11 mouse cellular contexts compared by ENCODE assay signal in the genomic region with DNA sequence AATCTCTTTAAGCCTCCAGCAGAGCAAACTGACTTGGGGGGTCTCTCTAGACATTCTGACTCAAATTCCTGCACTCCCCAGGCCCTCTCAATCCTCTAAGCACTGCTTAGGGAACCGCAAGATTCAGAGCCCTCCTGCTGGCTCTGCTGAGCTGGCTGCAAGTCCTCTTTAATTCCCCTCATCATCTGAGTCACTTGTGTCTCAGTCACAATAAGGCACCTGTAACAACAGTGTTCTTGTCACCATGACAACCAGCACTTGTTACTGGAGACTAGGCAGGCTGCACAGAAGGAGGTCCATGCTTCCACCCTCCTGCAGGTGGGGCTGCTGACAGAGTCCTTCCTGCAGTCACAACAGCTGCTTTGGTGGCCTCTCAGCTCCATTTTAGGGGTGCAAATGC.
DNase-seq lines count a peak whose midpoint lies in the region; ATAC-seq lines count a peak whose summit lies in the region.
"Had no signal": no experiment of that assay in that cellular context is flagged by ENCODE, and none has a peak within 500 bp of the region (broad histone marks: within the 10 kb centered on the region; RNA-seq: fewer than 3 reads in every experiment).

No protein-coding gene starts in this region.

- no peak overlapping the region for H3K27ac ChIP-seq in limb, embryonic 13.5 days
- H3K27ac ChIP-seq in heart, embryonic 11.5 days (ENCODE audit: low read depth, low read length), result no peak overlapping the region
- H3K27ac ChIP-seq: gastrocnemius, adult 2 months; intestine, embryonic 15.5 days; lung, embryonic 15.5 days had no signal

- ATAC-seq in limb, embryonic 13.5 days (ENCODE audit: low FRiP score, low read depth), result peak; percentile 75
- ATAC-seq in heart, embryonic 11.5 days (replicated peaks; ENCODE audit: insufficient number of reproducible peaks, low FRiP score, low TSS enrichment), result no peak
- ATAC-seq: intestine, embryonic 15.5 days had no signal

- WGBS in limb, embryonic 13.5 days, result 0% methylated on average over 1 of the region's 1 CpGs
- WGBS in heart, embryonic 11.5 days (ENCODE audit: insufficient replicate concordance), result 12% methylated on average over 1 of the region's 1 CpGs

- H3K9me3 ChIP-seq in limb, embryonic 13.5 days, result no peaks in the 10 kb centered on the region
- no peaks in the 10 kb centered on the region for H3K9me3 ChIP-seq in heart, embryonic 11.5 days (replicated peaks; ENCODE audit: control insufficient read depth, low read length)
- H3K9me3 ChIP-seq: intestine, embryonic 15.5 days; lung, embryonic 15.5 days had no signal

- no peak overlapping the region for H3K9ac ChIP-seq in limb, embryonic 13.5 days
- no peak overlapping the region for H3K9ac ChIP-seq in heart, embryonic 11.5 days (ENCODE audit: low read depth, low read length)
- H3K9ac ChIP-seq: intestine, embryonic 15.5 days; lung, embryonic 15.5 days had no signal

- no peaks in the 10 kb centered on the region for H3K27me3 ChIP-seq in limb, embryonic 13.5 days
- no peaks in the 10 kb centered on the region for H3K27me3 ChIP-seq in heart, embryonic 11.5 days (ENCODE audit: control insufficient read depth, insufficient read depth, low read length)
- H3K27me3 ChIP-seq: intestine, embryonic 15.5 days; lung, embryonic 15.5 days had no signal

- H3K4me1 ChIP-seq in limb, embryonic 13.5 days, result no peaks in the 10 kb centered on the region
- no peaks in the 10 kb centered on the region for H3K4me1 ChIP-seq in heart, embryonic 11.5 days (ENCODE audit: control insufficient read depth, insufficient read depth, low read length)
- H3K4me1 ChIP-seq: intestine, embryonic 15.5 days; lung, embryonic 15.5 days had no signal

- DNase-seq in right cerebral cortex, adult 18-20 months, result peak; percentile 6
- no peak for DNase-seq in right cerebral cortex, postnatal 4 days
- DNase-seq in frontal cortex, adult 2 months (ENCODE audit: extremely low spot score in 1 of 2, low spot score in 1 of 2), result peak; percentile 2 to 19
- DNase-seq in right cerebral cortex, postnatal 25 days, result peak; percentile 30
- no peak for DNase-seq in gastrocnemius, postnatal 14 days
- no peak for DNase-seq in kidney, adult 8-10 months
- DNase-seq: gastrocnemius, adult 2 months had no signal

- H3K4me3 ChIP-seq in limb, embryonic 13.5 days, result no peak overlapping the region
- H3K4me3 ChIP-seq in heart, embryonic 11.5 days (ENCODE audit: low read depth, low read length), result no peak overlapping the region
- H3K4me3 ChIP-seq: gastrocnemius, adult 2 months; intestine, embryonic 15.5 days; lung, embryonic 15.5 days had no signal

- intact Hi-C loops in gastrocnemius, postnatal 14 days (cut with DNase I; ENCODE audit: low total_unique reads), result no loop called here

- H3K36me3 ChIP-seq in limb, embryonic 13.5 days, result no peaks in the 10 kb centered on the region
- H3K36me3 ChIP-seq in heart, embryonic 11.5 days (ENCODE audit: control insufficient read depth, insufficient read depth, low read length), result no peaks in the 10 kb centered on the region
- H3K36me3 ChIP-seq: intestine, embryonic 15.5 days; lung, embryonic 15.5 days had no signal

- no peak overlapping the region for H3K4me2 ChIP-seq in limb, embryonic 13.5 days (replicated peaks)
- no peak overlapping the region for H3K4me2 ChIP-seq in heart, embryonic 11.5 days
- H3K4me2 ChIP-seq: intestine, embryonic 15.5 days; lung, embryonic 15.5 days had no signal

Comparison
In these comparisons a context has a peak if more than half of its experiments do, and no peak if none do; other contexts are left out.
1. DNase-seq: peak in right cerebral cortex, adult 18-20 months (single experiment), frontal cortex, adult 2 months (2 of 2) and right cerebral cortex, postnatal 25 days (single experiment); none in right cerebral cortex, postnatal 4 days (single experiment), gastrocnemius, postnatal 14 days (single experiment) and kidney, adult 8-10 months (0 of 2).